Mouse (Mus musculus) neural tube, embryonic 11.5 days (tissue): ENCODE measurements around the gene Them4. TPM values are rescaled to one million over a fixed set of nuclear protein-coding genes. Genes with fewer than 3 reads are reported as not detected.

Experiments
- ATAC-seq: fragments of 200-750 bp; cut with Nextera tagmentation; 2 replicates; pipeline ENCODE4 v1.8.0; 2017; ENCODE audit warnings: moderate number of reproducible peaks, mild to moderate bottlenecking, moderate TSS enrichment, moderate library complexity; ENCODE audit not compliant: insufficient read depth, low FRiP score, low TSS enrichment
- DNase-seq: peaks from one replicate; pipeline ENCODE4 v3.0.0-alpha.2; 2015; ENCODE audit warnings: low spot score
- H3K27ac ChIP-seq: fragments of 300-500 bp; sonication (generic); 2 replicates; pipeline ENCODE4 v1.5.1; 2014; ENCODE audit warnings: low read depth, mild to moderate bottlenecking, low read length
- H3K27me3 ChIP-seq: fragments of 300-500 bp; sonication (generic); 2 replicates; pipeline ENCODE4 v1.6.1; 2014; ENCODE audit warnings: mild to moderate bottlenecking, low read length, mixed read lengths; ENCODE audit not compliant: control insufficient read depth, insufficient read depth
- H3K36me3 ChIP-seq: fragments of 300-500 bp; sonication (generic); 2 replicates; pipeline ENCODE4 v1.6.1; 2014; ENCODE audit warnings: mild to moderate bottlenecking, low read length, moderate library complexity, mixed read lengths; ENCODE audit not compliant: control insufficient read depth, insufficient read depth
- H3K4me1 ChIP-seq: fragments of 300-500 bp; sonication (generic); 2 replicates; pipeline ENCODE4 v1.6.1; 2014; ENCODE audit warnings: low read length, mixed read lengths; ENCODE audit not compliant: control insufficient read depth, insufficient read depth
- H3K4me2 ChIP-seq: fragments of 300-500 bp; sonication (generic); 2 replicates; pipeline ENCODE4 v1.6.1; 2014; ENCODE audit warnings: low read depth, mild to moderate bottlenecking, moderate library complexity
- H3K4me3 ChIP-seq: fragments of 300-500 bp; sonication (generic); 2 replicates; pipeline ENCODE4 v1.5.1; 2014; ENCODE audit warnings: low read depth, low read length
- H3K9ac ChIP-seq: fragments of 300-500 bp; sonication (generic); 2 replicates; pipeline ENCODE4 v1.6.1; 2014; ENCODE audit warnings: mild to moderate bottlenecking, low read length
- H3K9me3 ChIP-seq: fragments of 300-500 bp; sonication (generic); 2 replicates; pipeline ENCODE4 v1.6.1; 2016; ENCODE audit warnings: low read length; ENCODE audit not compliant: control insufficient read depth
- WGBS: fragments of 180-500 bp; shearing (Covaris S2); extraction: QIAGEN DNeasy Blood & Tissue Kit; methylation state at CpG from one replicate; pipeline ENCODE4 v1.1.7; 2014; 5-methylcytosine and 5-hydroxymethylcytosine counted together
- polyA plus RNA-seq: library from polyadenylated mRNA; unstranded; fragments of >200 nt; fragmentation: Nextera tagmentation; extraction: Ambion mirVana; gene quantifications from 2 replicates; pipeline ENCODE4 v1.2.1, GENCODE M21; 2014

The Them4 gene
- polyA plus RNA-seq, 1 experiment from 2014 or later, result 14.8 TPM

GRCm38 (mm10) chr3:94362138-94362537, 52.2 kb downstream of the Them4 start, which contains the start of gene C2cd4d:
Gene C2cd4d (plus strand): TSS chr3:94362438.
- H3K27me3 ChIP-seq, result peaks cover 17% of the 10 kb centered on the region
- H3K36me3 ChIP-seq, result no peaks in the 10 kb centered on the region
- DNase-seq (no peak), ATAC-seq (no peak)
- H3K9ac ChIP-seq, result peak within 1 kb of the TSS; percentile 82
- H3K9me3 ChIP-seq, result no peaks in the 10 kb centered on the region
- peak within 1 kb of the TSS; percentile 83 for H3K4me2 ChIP-seq
- H3K27ac ChIP-seq, result no peak within 1 kb of the TSS
- WGBS, result 49% methylated on average over 7 of the region's 7 CpGs
- H3K4me3 ChIP-seq, result peak within 1 kb of the TSS; percentile 52
- H3K4me1 ChIP-seq, result peaks cover 3% of the 10 kb centered on the region; the same call in 1 of the 2 replicates

GRCm38 (mm10) chr3:94363291-94364153, 53.6 kb downstream of the Them4 start:
- peak overlapping the region; percentile 83 for H3K4me2 ChIP-seq
- no peaks in the 10 kb centered on the region for H3K36me3 ChIP-seq
- ATAC-seq, result peak; percentile 76
- H3K4me3 ChIP-seq, result peak overlapping the region; percentile 52
- no peaks in the 10 kb centered on the region for H3K9me3 ChIP-seq
- H3K27ac ChIP-seq, result no peak overlapping the region
- 4% methylated on average over 97 of the region's 97 CpGs for WGBS
- DNase-seq, result peak; percentile 74
- peaks cover 17% of the 10 kb centered on the region for H3K27me3 ChIP-seq
- peaks cover 3% of the 10 kb centered on the region; the same call in 1 of the 2 replicates for H3K4me1 ChIP-seq
- peak overlapping the region; percentile 82 for H3K9ac ChIP-seq

- Histone ChIP-seq H3K4me2 (peak overlapping the region; percentile 83), H3K9me3 (no peaks in the 10 kb centered on the region), H3K4me3 (peak overlapping the region; percentile 52), H3K36me3 (no peaks in the 10 kb centered on the region), H3K27me3 (peaks cover 17% of the 10 kb centered on the region), H3K4me1 (peaks cover 3% of the 10 kb centered on the region; the same call in 1 of the 2 replicates), H3K27ac (no peak overlapping the region), H3K9ac (peak overlapping the region; percentile 82)
- 4% methylated on average over 19 of the region's 23 CpGs for WGBS
- ATAC-seq (peak; percentile 33; the same call in 1 of the 2 replicates), DNase-seq (no peak)
Measured at GRCm38 (mm10) chr3:94364154-94364526, 54.3 kb downstream of the Them4 start.

- H3K27me3 ChIP-seq, result peaks cover 17% of the 10 kb centered on the region
- WGBS, result 26% methylated on average over 3 of the region's 3 CpGs
- ATAC-seq, result peak; percentile 33; the same call in 1 of the 2 replicates
Measured at GRCm38 (mm10) chr3:94366761-94367160, 56.9 kb downstream of the Them4 start.

GRCm38 (mm10) chr3:94367511-94367910, 57.6 kb downstream of the Them4 start:
- 85% methylated on average over 6 of the region's 6 CpGs for WGBS
- DNase-seq, result no peak
- Histone ChIP-seq H3K9me3 (no peaks in the 10 kb centered on the region), H3K36me3 (no peaks in the 10 kb centered on the region), H3K4me1 (no peaks in the 10 kb centered on the region; the same call in 1 of the 2 replicates), H3K4me3 (no peak overlapping the region), H3K4me2 (no peak overlapping the region), H3K27me3 (peaks cover 17% of the 10 kb centered on the region), H3K9ac (no peak overlapping the region), H3K27ac (no peak overlapping the region)
- ATAC-seq, result no peak

More at GRCm38 (mm10) chr3:94366761-94367160, 56.9 kb downstream of the Them4 start:
- peaks cover 3% of the 10 kb centered on the region; the same call in 1 of the 2 replicates for H3K4me1 ChIP-seq
- H3K4me2 ChIP-seq, result no peak overlapping the region
- DNase-seq, result peak; percentile 83
- H3K9me3 ChIP-seq, result no peaks in the 10 kb centered on the region
- no peak overlapping the region for H3K4me3 ChIP-seq
- no peak overlapping the region for H3K9ac ChIP-seq
- no peak overlapping the region for H3K27ac ChIP-seq
- no peaks in the 10 kb centered on the region for H3K36me3 ChIP-seq

DNA sequence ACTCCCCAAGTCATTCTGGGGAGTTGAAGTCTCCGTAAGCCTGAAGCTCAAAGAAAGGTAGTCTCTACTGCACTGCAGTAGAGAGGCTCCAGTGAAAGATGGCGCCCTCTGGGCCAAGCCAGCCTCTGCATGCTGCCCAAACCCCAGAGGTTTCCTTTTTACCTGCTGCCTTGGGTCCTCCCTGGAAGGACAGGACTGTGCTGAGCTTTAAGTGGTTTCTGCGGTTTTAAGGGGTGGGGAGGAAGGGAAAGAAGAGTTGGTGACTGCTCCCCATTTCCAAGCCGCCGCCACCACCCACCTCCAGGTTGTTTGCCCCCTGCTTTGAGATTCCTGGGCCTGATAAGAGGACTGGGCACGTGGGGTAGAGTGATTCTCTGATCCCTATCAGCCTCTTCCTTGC, 58.7 kb downstream of the Them4 start:
- Histone ChIP-seq H3K4me2 (no peak overlapping the region), H3K36me3 (no peaks in the 10 kb centered on the region), H3K4me3 (no peak overlapping the region), H3K27ac (no peak overlapping the region), H3K9me3 (no peaks in the 10 kb centered on the region), H3K4me1 (peaks cover 5% of the 10 kb centered on the region), H3K9ac (no peak overlapping the region), H3K27me3 (peaks cover 9% of the 10 kb centered on the region; the same call in 1 of the 2 replicates)
- DNase-seq (no peak), ATAC-seq (no peak)
- WGBS, result 68% methylated on average over 6 of the region's 6 CpGs

- no peak overlapping the region for H3K4me2 ChIP-seq
- 0 out of 2 replicates have a peak, but pooled peaks cover 5% of the 10 kb centered on the region for H3K27me3 ChIP-seq
- no peaks in the 10 kb centered on the region for H3K9me3 ChIP-seq
- no peak overlapping the region for H3K27ac ChIP-seq
- 73% methylated on average over 2 of the region's 2 CpGs for WGBS
- ATAC-seq, result no peak
- H3K36me3 ChIP-seq, result no peaks in the 10 kb centered on the region
- H3K4me3 ChIP-seq, result no peak overlapping the region
- peaks cover 5% of the 10 kb centered on the region for H3K4me1 ChIP-seq
- H3K9ac ChIP-seq, result no peak overlapping the region
- DNase-seq, result no peak
Measured at GRCm38 (mm10) chr3:94369709-94370108, 59.8 kb downstream of the Them4 start.

DNA sequence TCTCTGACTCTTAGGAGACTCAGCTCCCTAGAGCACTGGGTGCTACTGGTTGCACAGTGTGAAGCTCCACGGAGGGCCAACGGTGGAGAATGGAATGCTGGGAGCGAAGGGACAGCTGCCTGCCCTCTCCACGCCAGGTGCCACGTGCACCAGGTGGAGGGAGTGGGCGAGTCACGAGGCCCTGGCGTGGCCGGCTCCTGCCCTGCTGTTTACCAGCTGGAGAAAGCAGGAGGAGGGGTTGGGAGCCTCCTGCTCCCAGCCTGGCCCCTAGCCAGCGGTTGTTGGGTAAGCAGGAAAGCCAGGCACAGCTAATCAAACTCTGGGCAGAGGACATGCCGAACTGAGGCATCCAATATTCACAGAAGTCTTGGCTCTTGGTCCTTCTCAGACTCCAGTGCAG, 61.7 kb downstream of the Them4 start:
- no peaks in the 10 kb centered on the region for H3K9me3 ChIP-seq
- H3K4me2 ChIP-seq, result no peak overlapping the region
- no peak overlapping the region for H3K27ac ChIP-seq
- no peak for DNase-seq
- H3K9ac ChIP-seq, result no peak overlapping the region
- H3K4me3 ChIP-seq, result no peak overlapping the region
- 5% methylated on average over 11 of the region's 11 CpGs for WGBS
- ATAC-seq, result no peak
- H3K36me3 ChIP-seq, result no peaks in the 10 kb centered on the region
- H3K27me3 ChIP-seq, result no peaks in the 10 kb centered on the region
- H3K4me1 ChIP-seq, result peaks cover 5% of the 10 kb centered on the region

GRCm38 (mm10) chr3:94372038-94372437, 62.1 kb downstream of the Them4 start:
- Histone ChIP-seq H3K9me3 (no peaks in the 10 kb centered on the region), H3K4me2 (no peak overlapping the region), H3K4me1 (peaks cover 5% of the 10 kb centered on the region), H3K27ac (no peak overlapping the region), H3K36me3 (no peaks in the 10 kb centered on the region), H3K27me3 (no peaks in the 10 kb centered on the region), H3K4me3 (no peak overlapping the region), H3K9ac (no peak overlapping the region)
- ATAC-seq, result no peak
- 5% methylated on average over 3 of the region's 3 CpGs for WGBS
- no peak for DNase-seq
